Mouse (Mus musculus): Measurements from ENCODE around the gene Abl2. TPM values are rescaled to one million over a fixed set of nuclear protein-coding genes. Genes with fewer than 3 reads are reported as not detected.

Gene Abl2
- total RNA-seq, 2 experiments from 2014 or later: 79.8 to 80.3 TPM

GRCm38 (mm10) chr1:156668602-156669001 is 110.0 kb downstream of the Abl2 start:
- DNase-seq (ENCODE audit: low spot score in 2 of 2): no peak

- no peak for DNase-seq (ENCODE audit: low spot score in 2 of 2)
Observed at GRCm38 (mm10) chr1:156669208-156669983, 110.8 kb downstream of the Abl2 start.

DNA sequence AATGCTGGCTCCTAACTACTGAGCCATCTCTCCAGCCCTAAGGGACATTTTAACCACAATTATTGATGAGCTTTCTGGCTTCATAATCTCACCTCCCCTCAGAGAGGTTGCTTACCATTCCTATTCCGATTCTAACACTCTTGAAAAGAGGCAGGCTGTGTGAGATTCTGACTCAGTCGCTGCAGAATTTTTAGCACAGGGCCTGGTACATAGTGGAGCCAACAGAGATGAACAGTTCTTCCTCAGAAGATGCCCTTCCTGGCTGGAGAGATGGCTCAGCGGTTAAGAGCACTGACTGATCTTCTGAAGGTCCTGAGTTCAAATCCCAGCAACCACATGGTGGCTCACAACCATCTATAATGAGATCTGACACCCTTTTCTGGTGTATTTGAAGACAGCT is 113.3 kb downstream of the Abl2 start:
- DNase-seq (ENCODE audit: low spot score in 2 of 2): no peak

- no peak for DNase-seq (ENCODE audit: low spot score in 2 of 2)
Observed at GRCm38 (mm10) chr1:156672720-156673475, 114.3 kb downstream of the Abl2 start.

DNA sequence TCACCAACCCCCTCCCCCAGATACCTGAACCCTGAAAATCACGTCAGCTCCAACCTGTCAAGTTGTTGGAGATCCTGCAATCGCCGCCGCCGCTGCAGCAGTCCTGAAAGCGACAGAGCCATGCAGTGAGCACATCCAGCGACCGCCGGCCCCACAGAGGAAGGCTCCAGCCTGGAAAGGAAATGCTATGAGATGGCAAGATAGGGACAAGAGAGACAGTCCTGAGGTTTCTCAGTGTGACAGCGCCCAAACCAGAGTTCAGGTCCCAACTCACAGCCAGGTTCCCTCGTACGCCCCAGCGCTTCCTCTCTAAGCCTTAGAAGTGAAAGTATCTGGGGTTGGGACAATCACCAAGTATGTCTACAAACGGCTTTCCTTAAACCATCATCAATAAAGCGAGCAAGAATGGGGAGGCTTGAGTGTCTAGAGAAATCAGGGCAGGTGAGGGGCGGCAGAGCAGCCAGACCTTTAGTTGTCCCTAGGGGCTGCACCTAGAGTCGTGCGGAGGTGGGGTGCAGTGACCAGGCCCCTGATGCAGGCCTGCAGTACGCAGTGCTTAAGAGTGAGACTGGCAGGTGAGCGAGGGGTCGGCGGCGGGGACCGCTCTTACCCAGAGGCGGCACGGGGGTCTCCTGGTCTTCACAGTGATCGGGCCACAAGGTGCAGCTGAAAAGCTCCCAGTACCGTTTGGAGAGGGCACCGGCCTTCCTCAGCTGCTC is 115.0 kb downstream of the Abl2 start:
- no peak for DNase-seq (ENCODE audit: low spot score in 2 of 2)

DNA sequence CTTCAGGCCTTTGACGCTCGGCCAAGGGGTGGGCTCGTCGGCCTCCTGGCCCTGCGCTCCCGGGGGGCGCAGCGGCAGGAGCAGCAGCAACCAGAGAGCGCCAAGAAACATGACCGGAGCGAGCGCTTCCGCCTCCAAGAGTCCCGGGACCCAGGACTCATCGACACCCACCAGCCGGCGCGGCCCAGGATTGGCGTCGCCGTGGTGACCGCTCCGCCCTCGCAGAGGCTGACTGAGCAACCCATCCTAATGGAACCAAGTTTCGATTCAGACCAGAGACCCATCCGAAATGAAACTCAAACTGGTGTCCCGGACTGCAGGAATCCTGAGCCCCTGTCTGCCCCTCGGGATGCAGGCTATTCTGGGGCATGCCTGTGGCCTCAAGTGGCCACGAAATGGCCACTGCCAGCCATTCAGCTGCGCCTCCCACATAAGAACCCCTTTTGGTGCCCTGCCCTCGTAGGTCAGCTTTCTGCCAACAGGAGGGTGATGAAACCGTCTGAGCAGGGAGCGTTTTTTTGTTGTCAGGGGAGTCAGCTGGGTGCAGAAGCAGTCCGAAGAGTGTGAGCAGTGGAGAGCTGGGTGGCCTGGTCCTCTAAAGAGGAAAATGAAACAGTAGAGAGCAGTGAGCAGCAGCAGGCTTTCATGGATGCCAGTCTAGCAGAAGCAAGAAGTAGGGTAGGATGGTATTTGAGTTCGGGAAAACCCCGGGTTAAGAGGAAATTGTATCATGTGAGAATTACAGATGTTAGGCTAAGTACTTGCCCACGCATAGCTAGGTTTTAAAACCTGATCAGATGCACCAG is 115.8 kb downstream of the Abl2 start, which contains the start of gene Tor3a:
Gene Tor3a, minus strand, starts transcription at position 162 of the 806 bp plus-strand sequence.
- peak; percentile 55 to 64 for DNase-seq (ENCODE audit: low spot score in 2 of 2)

- DNase-seq (ENCODE audit: low spot score in 2 of 2): peak in 1 of 2 experiments; percentile 34
Observed at GRCm38 (mm10) chr1:156676171-156676570, 117.6 kb downstream of the Abl2 start.

DNA sequence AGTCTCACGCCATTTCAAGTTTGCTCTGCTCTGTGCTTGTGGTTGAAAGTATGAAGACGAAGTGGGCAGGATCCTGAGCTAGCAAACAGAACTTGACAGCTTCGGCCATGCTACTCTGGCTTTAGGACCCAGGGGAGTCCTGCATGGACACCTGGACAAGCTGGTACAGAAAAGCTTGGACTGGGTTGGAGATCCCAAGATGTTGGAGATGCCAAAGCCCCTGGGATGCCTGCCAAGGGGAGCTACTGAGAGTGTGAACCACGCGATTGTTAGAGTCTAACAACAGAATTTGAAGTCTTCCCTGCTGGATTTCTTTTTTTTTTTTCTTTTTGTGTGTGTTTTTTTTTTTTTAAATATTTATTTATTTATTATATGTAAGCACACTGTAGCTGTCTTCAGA is 118.0 kb downstream of the Abl2 start:
- no peak for DNase-seq (ENCODE audit: low spot score in 2 of 2)

DNA sequence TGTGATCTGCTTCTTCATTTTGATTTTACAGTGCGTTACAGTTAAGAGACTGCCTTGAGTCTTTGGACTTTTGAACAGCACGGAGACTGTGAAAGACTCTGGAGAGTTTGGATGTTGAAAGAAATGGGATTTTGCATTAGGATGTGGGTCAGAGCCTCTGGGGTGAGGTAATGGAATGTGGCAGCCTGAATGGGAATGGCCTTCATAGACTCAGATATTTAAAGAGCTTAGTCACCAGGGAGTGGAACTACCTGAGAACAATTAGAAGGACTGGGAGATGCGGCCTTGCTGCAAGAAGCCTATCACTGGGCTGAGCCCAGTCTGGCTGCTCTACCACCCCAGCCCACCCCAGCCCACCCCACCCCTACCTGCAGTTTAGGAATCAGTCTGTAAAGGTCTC is 118.6 kb downstream of the Abl2 start:
- no peak for DNase-seq (ENCODE audit: low spot score in 2 of 2)

DNA sequence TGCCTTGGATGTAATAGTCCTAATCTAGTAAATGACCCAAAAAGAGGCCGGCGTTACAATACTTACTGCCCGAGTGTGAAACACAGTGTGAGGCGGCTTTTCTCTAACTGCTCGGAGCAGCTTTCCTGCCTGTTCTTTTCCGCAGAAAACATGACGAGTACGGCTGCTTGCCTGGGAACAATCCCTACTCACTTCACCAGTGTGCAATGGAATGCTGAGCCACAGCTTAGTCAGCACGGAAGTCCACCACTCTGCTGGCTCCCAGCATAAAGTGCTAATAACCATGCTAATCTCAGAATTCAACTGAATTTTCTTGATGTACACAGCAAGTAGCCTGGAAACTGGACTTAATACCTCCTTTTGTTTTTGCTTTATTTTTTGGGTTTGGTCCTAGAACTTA is 121.0 kb downstream of the Abl2 start:
- DNase-seq (ENCODE audit: low spot score in 2 of 2): no peak

GRCm38 (mm10) chr1:156686025-156686661 is 127.6 kb downstream of the Abl2 start:
- no peak for DNase-seq (ENCODE audit: low spot score in 2 of 2)

Other genes with a start within 250 kb of the Abl2 start
- not detected for gene Nphs2, start 248.1 kb upstream of the Abl2 start, total RNA-seq (2021)
- 100 to 1,000 TPM; 325 to 333 TPM for gene Gm2000, start 192.7 kb upstream of the Abl2 start, total RNA-seq (2021)
- under 1 TPM; 0.88 to 0.91 TPM for gene Axdnd1, start 137.6 kb upstream of the Abl2 start, total RNA-seq (2021)
- gene Soat1, start 84.5 kb upstream of the Abl2 start, total RNA-seq (2021): 10 to 100 TPM; 41.6 to 42.1 TPM
- 10 to 100 TPM; 44.0 to 49.0 TPM for gene Gm10031, start 34.8 kb upstream of the Abl2 start, total RNA-seq (2021)
- 1 to 10 TPM; 5.3 to 7.4 TPM for gene Tor3a, start 115.6 kb downstream of the Abl2 start, total RNA-seq (2021)
- gene Fam20b, start 160.3 kb downstream of the Abl2 start, total RNA-seq (2021): 10 to 100 TPM; 65.4 to 67.0 TPM

Data from layer of hippocampus, postnatal 14 days (tissue).